Mouse (Mus musculus): ENCODE measurements around the gene Nadsyn1.

GRCm38 (mm10) chr7:143764876-143765530, 57.6 kb downstream of the Nadsyn1 start:
- TF ChIP-seq GATA1 (IDR thresholded peaks at IDR 0.05; ENCODE audit: borderline replicate concordance, low read length), result no peak
- no peak for TF ChIP-seq FLI1 (IDR thresholded peaks at IDR 0.05; ENCODE audit: low read length)
